Mouse (Mus musculus): ENCODE data around the gene Gm10228.
"Not testable (repeated sequence)": the region's sequence is repeated elsewhere in the genome, so short reads cannot be mapped to it uniquely, and the experiment has no call there.

GRCm38 (mm10) chr16:89031399-89031798, 9.9 kb downstream of the Gm10228 start, which contains the start of gene Krtap6-1:
- not testable (repeated sequence) for TF ChIP-seq EP300, CTCF (IDR thresholded peaks at IDR 0.05; ENCODE audit: low read depth)
